Mouse (Mus musculus) lung, postnatal 0 days (tissue): ENCODE data around the gene Gm28053.

Source experiments
- CTCF ChIP-seq: IDR thresholded peaks from 2 replicates; pipeline ENCODE4 v1.5.1; 2016; ENCODE audit warnings: antibody characterized with exemption, mild to moderate bottlenecking
- EP300 ChIP-seq: IDR thresholded peaks from 2 replicates; pipeline ENCODE4 v1.6.1; 2016; ENCODE audit warnings: antibody characterized with exemption, mild to moderate bottlenecking, control low read depth

- TF ChIP-seq CTCF: no peak
- TF ChIP-seq EP300: no peak
Measured at GRCm38 (mm10) chr6:48801897-48802296, 83.5 kb downstream of the Gm28053 start.
